Mouse (Mus musculus) limb, embryonic 11.5 days (tissue): ENCODE data around the gene Tti1. TPM values are rescaled to one million over a fixed set of nuclear protein-coding genes. Genes with fewer than 3 reads are reported as not detected.

Experiments
- ATAC-seq: fragments of 200-750 bp; cut with Nextera tagmentation; 2 replicates; pipeline ENCODE4 v1.8.0; 2017; ENCODE audit warnings: low read depth; ENCODE audit not compliant: insufficient number of reproducible peaks, low FRiP score, low TSS enrichment
- DNase-seq: peaks from one replicate; pipeline ENCODE4 v3.0.0-alpha.2; 2015; ENCODE audit warnings: low spot score
- H3K27ac ChIP-seq: fragments of 300-500 bp; sonication (generic); replicated peaks from 2 replicates; pipeline ENCODE4 v1.5.1; 2014; ENCODE audit warnings: low read depth, mild to moderate bottlenecking, low read length
- H3K27me3 ChIP-seq: fragments of 300-500 bp; sonication (generic); 2 replicates; pipeline ENCODE4 v1.6.1; 2014; ENCODE audit warnings: mild to moderate bottlenecking, low read length, mixed read lengths; ENCODE audit not compliant: control insufficient read depth, insufficient read depth
- H3K36me3 ChIP-seq: fragments of 300-500 bp; sonication (generic); 2 replicates; pipeline ENCODE4 v1.6.1; 2014; ENCODE audit warnings: mild to moderate bottlenecking, low read length, moderate library complexity, mixed read lengths; ENCODE audit not compliant: control insufficient read depth, insufficient read depth
- H3K4me1 ChIP-seq: fragments of 300-500 bp; sonication (generic); 2 replicates; pipeline ENCODE4 v1.6.1; 2014; ENCODE audit warnings: low read length, mixed read lengths; ENCODE audit not compliant: control insufficient read depth, insufficient read depth
- H3K4me2 ChIP-seq: fragments of 300-500 bp; sonication (generic); 2 replicates; pipeline ENCODE4 v1.6.1; 2014; ENCODE audit warnings: low read depth, mild to moderate bottlenecking, moderate library complexity; ENCODE audit not compliant: severe bottlenecking
- H3K4me3 ChIP-seq: fragments of 300-500 bp; sonication (generic); 2 replicates; pipeline ENCODE4 v1.5.1; 2014; ENCODE audit warnings: low read depth, low read length
- H3K9ac ChIP-seq: fragments of 300-500 bp; sonication (generic); 2 replicates; pipeline ENCODE4 v1.6.1; 2014; ENCODE audit warnings: mild to moderate bottlenecking, low read length
- H3K9me3 ChIP-seq: fragments of 300-500 bp; sonication (generic); 2 replicates; pipeline ENCODE4 v1.6.1; 2016; ENCODE audit warnings: low read length; ENCODE audit not compliant: control insufficient read depth
- WGBS: fragments of 180-500 bp; shearing (Covaris S2); extraction: QIAGEN DNeasy Blood & Tissue Kit; methylation state at CpG from one replicate; pipeline ENCODE4 v1.1.7; 2014; 5-methylcytosine and 5-hydroxymethylcytosine counted together
- polyA plus RNA-seq: library from polyadenylated mRNA; unstranded; fragments of >200 nt; fragmentation: Nextera tagmentation; extraction: Ambion mirVana; gene quantifications from 2 replicates; pipeline ENCODE4 v1.2.1, GENCODE M21; 2014

Gene Tti1
- polyA plus RNA-seq, 1 experiment from 2014 or later, result 32.4 TPM

GRCm38 (mm10) chr2:158050116-158050515, 21.9 kb upstream of the Tti1 start:
- 96% methylated on average over 8 of the region's 8 CpGs for WGBS

DNA sequence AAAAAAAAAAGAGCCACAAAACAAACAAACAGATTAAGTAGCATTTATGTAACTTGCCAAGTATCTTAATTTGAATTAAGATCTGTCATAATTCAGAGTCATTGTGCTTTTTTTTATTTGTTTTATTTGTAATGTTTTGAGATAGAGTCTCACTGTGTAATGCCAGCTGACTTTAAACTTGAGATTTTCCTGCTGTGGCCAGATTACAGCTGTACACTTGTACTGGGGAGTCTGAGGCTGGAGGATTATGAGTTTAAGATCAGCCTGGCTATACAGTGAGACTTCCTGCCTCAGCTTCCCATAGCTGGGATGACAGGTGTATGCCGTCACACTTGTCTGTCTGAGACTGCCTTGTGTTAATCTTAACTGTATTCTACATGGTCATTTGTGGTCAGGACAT, 20.5 kb upstream of the Tti1 start:
- H3K4me2 ChIP-seq, result no peak overlapping the region
- no peak overlapping the region for H3K9ac ChIP-seq
- H3K4me3 ChIP-seq, result no peak overlapping the region
- no peak for ATAC-seq
- DNase-seq, result no peak
- H3K27me3 ChIP-seq, result no peaks in the 10 kb centered on the region
- no peak overlapping the region for H3K27ac ChIP-seq
- no peaks in the 10 kb centered on the region for H3K9me3 ChIP-seq
- 98% methylated on average over 1 of the region's 1 CpGs for WGBS
- H3K4me1 ChIP-seq, result no peaks in the 10 kb centered on the region
- H3K36me3 ChIP-seq, result peaks cover 15% of the 10 kb centered on the region

More at GRCm38 (mm10) chr2:158050116-158050515, 21.9 kb upstream of the Tti1 start:
- H3K36me3 ChIP-seq, result peaks cover 13% of the 10 kb centered on the region
- no peaks in the 10 kb centered on the region for H3K27me3 ChIP-seq
- no peak overlapping the region for H3K4me2 ChIP-seq
- no peaks in the 10 kb centered on the region for H3K9me3 ChIP-seq
- no peak overlapping the region for H3K4me3 ChIP-seq
- ATAC-seq (no peak), DNase-seq (no peak)
- H3K9ac ChIP-seq, result no peak overlapping the region
- H3K4me1 ChIP-seq, result no peaks in the 10 kb centered on the region
- no peak overlapping the region for H3K27ac ChIP-seq

GRCm38 (mm10) chr2:158047903-158048302, 19.7 kb upstream of the Tti1 start:
- Histone ChIP-seq H3K27ac (no peak overlapping the region), H3K4me3 (no peak overlapping the region), H3K4me1 (no peaks in the 10 kb centered on the region), H3K9ac (no peak overlapping the region), H3K9me3 (no peaks in the 10 kb centered on the region), H3K27me3 (no peaks in the 10 kb centered on the region), H3K4me2 (no peak overlapping the region), H3K36me3 (peaks cover 20% of the 10 kb centered on the region)
- DNase-seq (peak; percentile 68), ATAC-seq (no peak)
- WGBS, result 71% methylated on average over 3 of the region's 3 CpGs

GRCm38 (mm10) chr2:158046186-158046585, 18.0 kb upstream of the Tti1 start:
- H3K4me2 ChIP-seq, result no peak overlapping the region
- peaks cover 20% of the 10 kb centered on the region for H3K36me3 ChIP-seq
- H3K27ac ChIP-seq, result no peak overlapping the region
- DNase-seq (no peak), ATAC-seq (no peak)
- H3K4me3 ChIP-seq, result no peak overlapping the region
- H3K9me3 ChIP-seq, result no peaks in the 10 kb centered on the region
- no peaks in the 10 kb centered on the region for H3K4me1 ChIP-seq
- no peaks in the 10 kb centered on the region for H3K27me3 ChIP-seq
- WGBS, result 86% methylated on average over 4 of the region's 4 CpGs
- no peak overlapping the region for H3K9ac ChIP-seq

GRCm38 (mm10) chr2:158043504-158043903, 15.3 kb upstream of the Tti1 start:
- ATAC-seq (no peak), DNase-seq (no peak)

DNA sequence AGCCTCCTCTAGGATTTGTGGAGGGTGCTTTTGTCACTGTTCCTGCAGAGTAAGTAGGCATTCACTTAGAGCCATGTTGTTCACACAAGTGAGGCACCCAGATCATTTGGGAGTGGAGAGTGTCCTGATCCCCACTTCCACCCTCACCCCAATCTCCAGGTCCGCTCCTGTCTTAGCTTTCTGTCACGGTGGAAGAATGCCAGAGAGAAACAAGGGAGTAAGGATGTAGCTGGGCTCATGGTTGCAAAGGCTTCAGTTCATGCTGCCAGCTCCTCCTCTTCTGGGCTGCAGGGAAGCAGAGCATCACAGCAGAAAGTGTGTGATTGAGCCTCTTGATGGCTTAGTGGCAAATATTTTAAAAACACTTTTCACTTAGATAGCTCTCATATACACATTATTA, 12.2 kb upstream of the Tti1 start:
- Histone ChIP-seq H3K9ac (no peak overlapping the region), H3K4me1 (no peaks in the 10 kb centered on the region), H3K9me3 (no peaks in the 10 kb centered on the region), H3K4me2 (no peak overlapping the region), H3K27me3 (no peaks in the 10 kb centered on the region), H3K27ac (no peak overlapping the region), H3K36me3 (peaks cover 16% of the 10 kb centered on the region), H3K4me3 (no peak overlapping the region)
- DNase-seq (no peak), ATAC-seq (no peak)
- 76% methylated on average over 2 of the region's 2 CpGs for WGBS

More at GRCm38 (mm10) chr2:158043504-158043903, 15.3 kb upstream of the Tti1 start:
- Histone ChIP-seq H3K9me3 (no peaks in the 10 kb centered on the region), H3K27me3 (no peaks in the 10 kb centered on the region), H3K4me1 (no peaks in the 10 kb centered on the region), H3K27ac (no peak overlapping the region), H3K36me3 (peaks cover 14% of the 10 kb centered on the region), H3K4me2 (no peak overlapping the region), H3K9ac (no peak overlapping the region), H3K4me3 (no peak overlapping the region)
- WGBS, result 88% methylated on average over 8 of the region's 8 CpGs

GRCm38 (mm10) chr2:158039662-158040061, 11.4 kb upstream of the Tti1 start:
- DNase-seq, result no peak
- Histone ChIP-seq H3K9me3 (no peaks in the 10 kb centered on the region), H3K9ac (no peak overlapping the region), H3K27ac (no peak overlapping the region), H3K4me2 (no peak overlapping the region), H3K36me3 (peaks cover 16% of the 10 kb centered on the region), H3K27me3 (no peaks in the 10 kb centered on the region), H3K4me1 (no peaks in the 10 kb centered on the region), H3K4me3 (no peak overlapping the region)
- ATAC-seq, result no peak
- WGBS, result 86% methylated on average over 1 of the region's 1 CpGs

DNA sequence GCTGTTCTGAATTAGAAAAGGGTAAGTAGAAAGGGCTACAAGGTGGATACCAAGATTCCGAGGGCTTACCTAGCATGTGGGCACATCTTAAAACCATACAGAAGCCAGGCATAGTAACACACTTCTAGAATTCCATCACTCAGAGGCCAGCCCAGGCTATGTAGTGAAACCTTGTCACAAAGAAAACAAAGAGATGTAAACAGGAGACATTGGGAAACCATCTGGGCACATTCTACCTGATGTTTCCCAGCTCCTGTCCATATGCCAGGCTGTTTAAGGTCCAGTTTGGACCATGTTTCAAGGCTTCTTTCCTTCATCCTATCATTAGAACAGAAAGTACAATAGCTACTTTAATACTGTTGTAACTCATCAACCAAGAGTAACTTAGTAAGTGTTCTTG, 9.3 kb upstream of the Tti1 start:
- no peak overlapping the region for H3K9ac ChIP-seq
- no peaks in the 10 kb centered on the region for H3K9me3 ChIP-seq
- H3K27me3 ChIP-seq, result no peaks in the 10 kb centered on the region
- DNase-seq (no peak), ATAC-seq (no peak)
- H3K4me1 ChIP-seq, result no peaks in the 10 kb centered on the region
- peaks cover 5% of the 10 kb centered on the region for H3K36me3 ChIP-seq
- no peak overlapping the region for H3K4me2 ChIP-seq
- H3K4me3 ChIP-seq, result no peak overlapping the region
- no peak overlapping the region for H3K27ac ChIP-seq
- 95% methylated on average over 1 of the region's 1 CpGs for WGBS

DNA sequence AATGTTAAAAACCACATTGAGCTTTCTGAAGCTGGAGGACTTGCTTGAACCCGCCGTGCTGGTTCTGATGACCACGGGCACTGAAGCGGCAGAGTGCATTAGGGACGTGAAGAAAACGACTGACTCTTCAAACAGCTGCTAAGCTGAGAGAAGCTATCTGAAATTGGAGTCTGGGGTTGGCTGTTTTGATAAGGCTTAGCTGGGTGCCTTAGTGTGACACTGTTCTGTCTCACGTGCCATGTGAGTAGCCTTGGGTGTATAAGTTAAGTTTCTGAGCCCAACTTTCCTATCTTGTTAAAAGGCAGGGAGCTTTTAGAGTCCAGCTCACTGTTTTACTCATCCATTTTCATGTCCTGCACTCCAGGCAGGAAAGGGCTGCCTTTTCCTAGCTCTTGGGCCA, 8.7 kb upstream of the Tti1 start:
- ATAC-seq (no peak), DNase-seq (no peak)
- Histone ChIP-seq H3K27ac (no peak overlapping the region), H3K4me2 (no peak overlapping the region), H3K27me3 (no peaks in the 10 kb centered on the region), H3K4me1 (no peaks in the 10 kb centered on the region), H3K9me3 (no peaks in the 10 kb centered on the region), H3K36me3 (peaks cover 5% of the 10 kb centered on the region), H3K4me3 (no peak overlapping the region), H3K9ac (no peak overlapping the region)
- 82% methylated on average over 7 of the region's 7 CpGs for WGBS
